Mouse (Mus musculus): Measurements from ENCODE around the gene Stx8. TPM values are rescaled to one million over a fixed set of nuclear protein-coding genes. Genes with fewer than 3 reads are reported as not detected.

Stx8 gene
- polyA plus RNA-seq, 1 experiment from 2014 or later: 43.7 TPM

GRCm38 (mm10) chr11:68190849-68191248, 224.9 kb downstream of the Stx8 start:
- Histone ChIP-seq H3K27ac (0 out of 2 replicates have a peak overlapping the region, but pooled peaks have one; percentile 11), H3K9me3 (replicated peaks) (no peaks in the 10 kb centered on the region), H3K4me1 (peaks cover 64% of the 10 kb centered on the region), H3K4me3 (no peak overlapping the region), H3K36me3 (no peaks in the 10 kb centered on the region), H3K27me3 (ENCODE audit: low read depth, poor library complexity, severe bottlenecking) (no peaks in the 10 kb centered on the region)
- DNase-seq (ENCODE audit: low spot score): no peak
- WGBS: 87% methylated on average over 5 of the region's 5 CpGs

GRCm38 (mm10) chr11:68195168-68195567, 229.2 kb downstream of the Stx8 start:
- 75% methylated on average over 6 of the region's 6 CpGs for WGBS
- H3K9me3 ChIP-seq (replicated peaks): no peaks in the 10 kb centered on the region
- H3K36me3 ChIP-seq: no peaks in the 10 kb centered on the region
- DNase-seq (ENCODE audit: low spot score): no peak
- peak overlapping the region; percentile 81 for H3K27ac ChIP-seq
- H3K27me3 ChIP-seq (ENCODE audit: low read depth, poor library complexity, severe bottlenecking): no peaks in the 10 kb centered on the region
- H3K4me1 ChIP-seq: peaks cover 74% of the 10 kb centered on the region
- H3K4me3 ChIP-seq: 0 out of 2 replicates have a peak overlapping the region, but pooled peaks have one; percentile 18

GRCm38 (mm10) chr11:68195693-68196176, 229.7 kb downstream of the Stx8 start:
- DNase-seq (ENCODE audit: low spot score): peak; percentile 83
- H3K4me1 ChIP-seq: peaks cover 80% of the 10 kb centered on the region
- H3K36me3 ChIP-seq: no peaks in the 10 kb centered on the region
- H3K27me3 ChIP-seq (ENCODE audit: low read depth, poor library complexity, severe bottlenecking): no peaks in the 10 kb centered on the region
- H3K4me3 ChIP-seq: peak overlapping the region; percentile 22; the same call in 1 of the 2 replicates
- no peaks in the 10 kb centered on the region for H3K9me3 ChIP-seq (replicated peaks)
- 42% methylated on average over 10 of the region's 10 CpGs for WGBS
- H3K27ac ChIP-seq: peak overlapping the region; percentile 81

- H3K27ac ChIP-seq: peak overlapping the region; percentile 81
- no peaks in the 10 kb centered on the region for H3K36me3 ChIP-seq
- H3K4me3 ChIP-seq: no peak overlapping the region
- peaks cover 88% of the 10 kb centered on the region for H3K4me1 ChIP-seq
- 75% methylated on average over 6 of the region's 6 CpGs for WGBS
- DNase-seq (ENCODE audit: low spot score): no peak
- H3K9me3 ChIP-seq (replicated peaks): no peaks in the 10 kb centered on the region
- H3K27me3 ChIP-seq (ENCODE audit: low read depth, poor library complexity, severe bottlenecking): no peaks in the 10 kb centered on the region
Measured at GRCm38 (mm10) chr11:68196566-68196965, 230.6 kb downstream of the Stx8 start.

GRCm38 (mm10) chr11:68197471-68197870, 231.5 kb downstream of the Stx8 start:
- Histone ChIP-seq H3K4me1 (peaks cover 96% of the 10 kb centered on the region), H3K27ac (peak overlapping the region; percentile 81), H3K36me3 (no peaks in the 10 kb centered on the region), H3K27me3 (ENCODE audit: low read depth, poor library complexity, severe bottlenecking) (no peaks in the 10 kb centered on the region), H3K4me3 (no peak overlapping the region), H3K9me3 (replicated peaks) (no peaks in the 10 kb centered on the region)
- no peak for DNase-seq (ENCODE audit: low spot score)
- WGBS: 90% methylated on average over 11 of the region's 11 CpGs

GRCm38 (mm10) chr11:68198696-68199095, 232.7 kb downstream of the Stx8 start:
- H3K36me3 ChIP-seq: no peaks in the 10 kb centered on the region

GRCm38 (mm10) chr11:68199103-68199502, 233.1 kb downstream of the Stx8 start:
- Histone ChIP-seq H3K4me1 (peaks cover 96% of the 10 kb centered on the region), H3K36me3 (no peaks in the 10 kb centered on the region), H3K4me3 (no peak overlapping the region), H3K27ac (peak overlapping the region; percentile 7; the same call in 1 of the 2 replicates), H3K9me3 (replicated peaks) (no peaks in the 10 kb centered on the region), H3K27me3 (ENCODE audit: low read depth, poor library complexity, severe bottlenecking) (no peaks in the 10 kb centered on the region)
- DNase-seq (ENCODE audit: low spot score): no peak
- whole genome bisulfite sequencing: 73% methylated on average over 8 of the region's 8 CpGs

More at GRCm38 (mm10) chr11:68198696-68199095, 232.7 kb downstream of the Stx8 start:
- Histone ChIP-seq H3K9me3 (replicated peaks) (no peaks in the 10 kb centered on the region), H3K27me3 (ENCODE audit: low read depth, poor library complexity, severe bottlenecking) (no peaks in the 10 kb centered on the region), H3K4me3 (no peak overlapping the region), H3K27ac (peak overlapping the region; percentile 31; the same call in 1 of the 2 replicates), H3K4me1 (peaks cover 96% of the 10 kb centered on the region)
- DNase-seq (ENCODE audit: low spot score): no peak
- 63% methylated on average over 10 of the region's 10 CpGs for WGBS

GRCm38 (mm10) chr11:68199801-68200423, 233.9 kb downstream of the Stx8 start:
- Histone ChIP-seq H3K4me3 (no peak overlapping the region), H3K27me3 (ENCODE audit: low read depth, poor library complexity, severe bottlenecking) (no peaks in the 10 kb centered on the region), H3K36me3 (no peaks in the 10 kb centered on the region), H3K4me1 (peaks cover 96% of the 10 kb centered on the region), H3K27ac (peak overlapping the region; percentile 33; the same call in 1 of the 2 replicates), H3K9me3 (replicated peaks) (no peaks in the 10 kb centered on the region)
- no peak for DNase-seq (ENCODE audit: low spot score)
- 25% methylated on average over 10 of the region's 10 CpGs for WGBS

- peaks cover 95% of the 10 kb centered on the region for H3K4me1 ChIP-seq
- DNase-seq (ENCODE audit: low spot score): no peak
- 82% methylated on average over 4 of the region's 4 CpGs for WGBS
- H3K36me3 ChIP-seq: no peaks in the 10 kb centered on the region
- peak overlapping the region; percentile 33; the same call in 1 of the 2 replicates for H3K27ac ChIP-seq
- H3K4me3 ChIP-seq: no peak overlapping the region
- no peaks in the 10 kb centered on the region for H3K9me3 ChIP-seq (replicated peaks)
- H3K27me3 ChIP-seq (ENCODE audit: low read depth, poor library complexity, severe bottlenecking): no peaks in the 10 kb centered on the region
Measured at GRCm38 (mm10) chr11:68200500-68200899, 234.5 kb downstream of the Stx8 start.

- no peak overlapping the region for H3K27ac ChIP-seq
- peaks cover 94% of the 10 kb centered on the region for H3K4me1 ChIP-seq
- no peak for DNase-seq (ENCODE audit: low spot score)
- no peaks in the 10 kb centered on the region for H3K9me3 ChIP-seq (replicated peaks)
- H3K36me3 ChIP-seq: no peaks in the 10 kb centered on the region
- H3K4me3 ChIP-seq: no peak overlapping the region
- H3K27me3 ChIP-seq (ENCODE audit: low read depth, poor library complexity, severe bottlenecking): 0 out of 2 replicates have a peak, but pooled peaks cover 4% of the 10 kb centered on the region
- WGBS: 78% methylated on average over 1 of the region's 1 CpGs
Measured at GRCm38 (mm10) chr11:68201063-68201462, 235.1 kb downstream of the Stx8 start.

GRCm38 (mm10) chr11:68201811-68202459, 235.9 kb downstream of the Stx8 start:
- DNase-seq (ENCODE audit: low spot score): no peak
- H3K27ac ChIP-seq: peak overlapping the region; percentile 73
- peaks cover 85% of the 10 kb centered on the region for H3K4me1 ChIP-seq
- H3K27me3 ChIP-seq (ENCODE audit: low read depth, poor library complexity, severe bottlenecking): 0 out of 2 replicates have a peak, but pooled peaks cover 4% of the 10 kb centered on the region
- no peaks in the 10 kb centered on the region for H3K36me3 ChIP-seq
- WGBS: 82% methylated on average over 10 of the region's 10 CpGs
- H3K4me3 ChIP-seq: no peak overlapping the region
- H3K9me3 ChIP-seq (replicated peaks): no peaks in the 10 kb centered on the region

- Histone ChIP-seq H3K4me3 (no peak overlapping the region), H3K9me3 (replicated peaks) (no peaks in the 10 kb centered on the region), H3K27me3 (ENCODE audit: low read depth, poor library complexity, severe bottlenecking) (0 out of 2 replicates have a peak, but pooled peaks cover 4% of the 10 kb centered on the region), H3K36me3 (no peaks in the 10 kb centered on the region), H3K27ac (peak overlapping the region; percentile 73), H3K4me1 (peaks cover 79% of the 10 kb centered on the region)
- DNase-seq (ENCODE audit: low spot score): no peak
- 66% methylated on average over 10 of the region's 10 CpGs for WGBS
Measured at GRCm38 (mm10) chr11:68202561-68202960, 236.6 kb downstream of the Stx8 start.

Data from limb, embryonic 10.5 days (tissue).